Mouse (Mus musculus): ENCODE results near the gene Zfhx3.
A peak's percentile ranks its signal among the peaks of the same experiment; 100 is the strongest.

Gene Zfhx3

DNA sequence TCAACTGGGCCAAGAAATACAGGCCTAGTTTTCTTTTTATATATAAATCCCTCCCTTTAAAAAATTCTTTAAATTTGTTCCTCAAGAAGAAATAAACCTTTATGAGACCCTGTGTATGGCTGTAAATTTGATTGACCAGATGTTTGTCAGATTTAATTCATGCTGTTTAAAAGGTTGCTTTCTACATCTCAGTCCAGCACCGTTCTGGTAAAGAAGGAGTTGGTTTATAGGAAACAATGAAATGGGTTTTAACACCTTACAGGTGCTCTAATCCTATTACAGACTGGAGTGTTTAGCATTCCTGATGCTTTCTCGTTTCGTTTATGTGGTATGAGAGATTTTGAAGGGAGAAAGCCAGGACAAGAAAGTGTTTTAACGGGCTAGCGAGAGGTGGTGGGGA, 147.2 kb downstream of the Zfhx3 start:
- no peak for DNase-seq (ENCODE audit: low read depth, low spot score)

- no peak for DNase-seq (ENCODE audit: low read depth, low spot score)
Observed at GRCm38 (mm10) chr8:108098598-108098997, 156.2 kb downstream of the Zfhx3 start.

DNA sequence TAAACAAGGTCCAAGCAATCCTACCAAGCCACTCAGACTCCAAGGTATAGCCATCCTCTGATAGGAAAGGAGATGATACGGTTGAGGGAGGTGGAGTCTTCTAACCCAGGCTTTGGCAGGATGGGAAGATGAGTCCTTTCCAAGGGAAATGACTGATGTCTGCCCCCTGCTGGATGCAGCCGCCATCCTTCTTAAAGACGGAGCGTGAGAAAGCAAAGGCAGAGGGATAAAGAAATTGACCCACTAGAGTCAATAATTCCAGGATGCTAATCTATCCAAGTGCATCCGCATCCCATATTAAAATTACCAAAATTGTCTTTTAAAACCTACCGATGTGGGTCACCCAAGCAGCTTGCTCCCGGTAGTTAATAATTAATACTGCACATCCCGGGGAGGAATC, 158.7 kb downstream of the Zfhx3 start:
- peak; percentile 67 for DNase-seq (ENCODE audit: low read depth, low spot score)

GRCm38 (mm10) chr8:108101978-108102865, 159.8 kb downstream of the Zfhx3 start:
- DNase-seq (ENCODE audit: low read depth, low spot score) = no peak

- DNase-seq (ENCODE audit: low read depth, low spot score) = no peak
Observed at GRCm38 (mm10) chr8:108104471-108105098, 162.1 kb downstream of the Zfhx3 start.

- DNase-seq (ENCODE audit: low read depth, low spot score) = no peak
Observed at GRCm38 (mm10) chr8:108125053-108125452, 182.6 kb downstream of the Zfhx3 start.

DNA sequence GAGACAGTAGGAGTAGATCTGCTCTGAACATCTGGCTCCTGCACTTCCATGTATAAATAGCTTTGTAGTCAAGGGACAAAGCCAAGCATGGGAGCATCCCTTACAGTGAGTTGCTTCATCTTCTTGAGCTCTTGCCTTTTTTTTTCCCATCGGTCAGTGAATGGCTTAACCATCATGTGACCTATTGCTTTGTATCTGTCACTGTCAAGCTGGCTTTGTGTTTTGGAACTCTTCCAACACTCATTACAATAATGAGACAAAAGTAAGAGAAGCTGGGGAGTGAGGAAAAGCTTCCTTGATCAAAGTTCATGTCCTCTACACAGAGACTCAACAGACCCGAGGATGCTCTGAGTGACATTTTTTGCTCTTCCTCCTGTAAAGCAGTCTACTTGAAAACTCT, 183.0 kb downstream of the Zfhx3 start:
- DNase-seq (ENCODE audit: low read depth, low spot score) = no peak

DNA sequence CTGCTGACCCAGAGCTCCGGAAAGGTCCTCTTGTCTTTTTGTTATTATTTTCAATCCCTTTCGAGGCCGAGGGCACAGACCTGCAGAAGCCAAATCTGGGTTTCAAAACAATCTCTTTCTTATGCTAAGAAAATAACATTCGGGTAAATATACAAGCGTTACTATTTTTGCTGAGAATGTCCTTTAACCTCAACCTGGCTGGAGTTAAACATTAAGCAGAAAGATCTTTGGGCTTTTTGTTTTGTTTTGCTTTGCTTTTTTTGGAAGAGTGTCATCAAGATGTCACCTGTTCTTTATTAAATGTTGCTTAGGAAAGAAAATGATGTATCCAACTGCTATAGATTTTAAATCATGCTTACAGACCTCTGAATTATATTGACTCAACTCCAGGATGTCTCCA, 204.1 kb downstream of the Zfhx3 start:
- no peak for DNase-seq (ENCODE audit: low read depth, low spot score)

DNA sequence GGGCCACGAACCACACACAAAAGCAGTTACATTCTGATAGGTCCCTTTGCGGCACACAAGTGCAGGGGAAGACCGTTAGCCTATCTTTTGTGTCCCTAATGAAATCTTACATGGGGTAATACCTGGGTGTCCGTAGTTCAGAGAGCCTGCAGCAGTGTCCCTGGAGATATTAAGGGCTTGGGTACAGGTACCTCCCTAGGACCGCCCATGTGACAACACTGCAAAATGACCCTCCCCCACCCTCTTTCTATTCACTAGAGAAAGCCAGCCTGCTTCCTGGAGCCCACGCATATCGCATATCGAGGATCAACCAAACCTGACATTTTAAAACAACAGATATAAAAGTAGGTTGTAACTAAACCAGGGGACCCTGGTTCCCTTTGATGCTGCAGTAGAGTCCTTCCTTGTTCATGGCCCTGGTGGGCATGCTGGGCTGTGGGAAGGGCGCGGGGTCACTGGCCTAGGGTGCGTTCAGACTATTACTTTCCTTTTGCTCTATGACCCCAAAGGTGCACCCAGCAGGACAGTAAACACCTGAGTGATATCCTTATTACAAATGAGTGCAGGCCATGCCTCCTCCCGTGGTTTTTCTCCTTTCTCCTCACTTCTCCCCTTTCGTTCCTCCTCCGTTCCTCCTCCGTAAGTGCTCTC, 206.3 kb downstream of the Zfhx3 start:
- DNase-seq (ENCODE audit: low read depth, low spot score) = no peak

DNA sequence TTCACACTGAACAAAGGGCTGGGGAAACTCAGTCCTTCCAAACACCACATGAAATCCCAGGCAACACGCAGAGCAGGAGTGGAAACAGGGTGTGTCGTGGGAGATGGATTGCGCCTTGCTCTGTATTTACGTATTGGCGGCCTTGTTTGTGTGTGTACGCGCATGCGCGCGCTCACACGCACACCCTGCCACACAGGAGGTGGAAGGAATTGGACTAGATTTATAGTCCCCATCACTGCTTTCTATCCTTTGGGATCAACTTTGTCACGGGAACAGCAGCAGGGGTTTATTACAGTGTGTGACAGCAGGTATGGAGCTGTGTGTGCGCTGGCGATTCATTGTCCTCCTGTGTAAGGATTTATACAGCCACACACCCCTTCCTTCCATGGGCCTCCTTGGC, 228.4 kb downstream of the Zfhx3 start:
- no peak for DNase-seq (ENCODE audit: low read depth, low spot score)

- DNase-seq (ENCODE audit: low read depth, low spot score) = no peak
Observed at GRCm38 (mm10) chr8:108183296-108183695, 240.9 kb downstream of the Zfhx3 start.

DNA sequence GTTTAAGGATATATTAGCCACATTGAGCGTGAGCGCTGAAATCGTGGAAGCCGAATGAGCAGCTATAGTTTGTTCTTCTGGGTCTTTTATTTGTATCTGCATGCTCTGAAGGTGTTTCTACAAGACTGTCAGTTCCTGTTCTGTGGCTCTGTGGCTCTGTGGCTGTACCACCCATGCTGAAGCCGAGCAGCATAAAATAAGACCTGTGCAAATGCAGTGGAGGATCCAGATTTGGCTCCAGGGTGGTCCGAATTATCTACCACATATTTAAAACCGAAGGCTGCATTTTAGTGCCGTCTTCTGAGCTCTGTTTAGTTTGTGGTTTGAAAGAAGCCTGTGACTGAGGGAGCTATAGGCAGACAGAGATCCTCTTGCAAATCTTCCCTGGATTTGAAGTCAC, 241.5 kb downstream of the Zfhx3 start:
- DNase-seq (ENCODE audit: low read depth, low spot score) = no peak

- peak; percentile 42 for DNase-seq (ENCODE audit: low read depth, low spot score)
Observed at GRCm38 (mm10) chr8:108186289-108186688, 243.8 kb downstream of the Zfhx3 start.

DNA sequence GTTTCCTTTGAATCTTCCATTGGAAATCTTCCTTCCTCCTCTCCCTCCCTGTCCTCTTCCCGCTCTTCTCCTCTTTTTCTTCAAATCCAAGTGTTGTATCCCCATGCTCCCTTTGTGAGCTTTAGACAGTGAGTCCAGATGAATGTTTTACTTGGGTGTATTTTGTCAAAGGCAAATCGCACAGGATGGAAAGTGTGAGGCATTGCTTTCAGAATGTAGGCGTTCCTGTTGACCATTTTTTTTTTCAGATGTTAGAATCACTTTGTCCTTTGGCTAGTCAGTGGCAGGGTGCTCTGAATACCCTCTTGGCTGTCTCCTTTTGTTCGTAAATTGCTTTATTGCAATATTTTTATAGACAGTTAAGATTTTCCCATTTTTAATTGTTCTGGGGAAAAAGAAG, 245.6 kb downstream of the Zfhx3 start:
- DNase-seq (ENCODE audit: low read depth, low spot score) = no peak

DNA sequence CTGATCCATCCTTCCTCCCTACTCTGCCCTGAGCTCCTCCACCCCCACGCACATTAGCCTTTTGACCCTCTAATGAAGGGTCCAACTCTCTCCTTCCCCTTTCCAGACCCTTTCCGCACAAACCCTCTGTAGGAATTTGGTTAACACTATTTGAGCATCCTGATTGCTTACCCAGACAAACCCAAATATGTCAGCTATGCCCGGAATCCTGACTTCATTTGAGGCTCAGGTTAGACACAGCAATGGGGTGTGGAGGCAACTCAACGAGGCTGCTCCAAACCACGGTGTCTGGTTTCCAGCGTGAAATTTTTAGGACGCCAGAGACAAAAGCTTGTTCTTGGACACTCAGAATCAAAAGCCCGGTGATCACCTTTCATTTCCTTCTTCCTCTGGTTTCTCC, 252.1 kb downstream of the Zfhx3 start:
- peak; percentile 76 for DNase-seq (ENCODE audit: low read depth, low spot score)

DNA sequence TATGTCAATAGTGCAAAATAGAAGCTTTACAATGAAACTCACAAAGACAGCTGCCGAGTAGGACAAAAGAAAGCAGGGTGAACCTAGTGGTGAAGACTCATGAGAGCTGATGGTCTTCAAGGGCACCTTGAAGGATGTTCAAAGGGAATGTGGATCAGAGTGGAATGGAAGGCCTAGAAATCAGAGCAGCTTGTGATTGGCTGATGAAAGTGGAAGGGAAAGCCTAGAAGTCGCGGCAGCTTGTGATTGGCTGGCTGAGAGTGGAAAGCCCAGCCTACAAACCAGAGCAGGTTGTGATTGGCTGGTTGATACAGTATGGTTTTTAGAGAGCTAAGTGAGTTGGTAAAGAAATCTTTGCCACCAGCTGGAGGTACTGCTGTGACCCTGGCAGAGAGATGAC, 272.6 kb downstream of the Zfhx3 start:
- peak; percentile 41 for DNase-seq (ENCODE audit: low read depth, low spot score)

GRCm38 (mm10) chr8:108218171-108218840, 275.9 kb downstream of the Zfhx3 start:
- DNase-seq (ENCODE audit: low read depth, low spot score) = no peak

DNA sequence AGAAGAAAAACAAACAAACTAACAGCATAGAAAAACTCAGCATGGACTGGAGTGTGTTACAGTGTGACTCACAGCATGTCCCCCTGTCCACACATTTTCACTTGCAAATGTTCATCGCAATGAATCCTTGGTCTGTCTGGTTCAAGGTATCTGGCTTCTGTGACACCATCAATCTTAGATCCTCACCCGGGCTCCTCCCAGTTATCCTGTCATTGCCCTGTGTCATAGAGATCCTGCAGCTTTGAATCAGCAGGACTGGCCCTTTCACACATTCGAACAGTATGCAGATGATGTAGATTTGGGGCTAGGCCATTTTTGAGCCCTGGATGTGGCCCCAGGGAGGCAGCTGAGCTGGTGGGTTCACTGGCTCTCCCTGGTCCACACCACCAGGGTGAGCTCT, 278.1 kb downstream of the Zfhx3 start:
- no peak for DNase-seq (ENCODE audit: low read depth, low spot score)

DNA sequence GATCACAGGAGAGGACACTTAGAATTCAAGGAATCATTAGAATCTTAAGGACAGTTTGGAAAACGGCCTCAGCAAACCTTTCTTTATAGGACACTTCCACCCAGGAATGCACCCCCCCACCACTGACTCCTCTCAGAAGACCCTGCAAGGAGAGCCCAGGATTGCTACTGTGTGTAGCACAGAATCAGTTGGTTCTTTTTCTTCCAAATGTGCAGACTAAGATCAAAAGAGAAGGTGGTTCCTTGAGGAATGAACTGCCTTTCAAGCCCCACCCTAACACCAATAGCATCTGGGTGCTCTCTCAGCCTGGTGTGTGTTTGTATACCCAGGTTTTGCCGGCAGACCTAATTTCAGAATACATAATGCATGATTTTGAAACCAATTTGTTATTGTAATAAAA, 279.6 kb downstream of the Zfhx3 start:
- peak; percentile 67 for DNase-seq (ENCODE audit: low read depth, low spot score)

DNA sequence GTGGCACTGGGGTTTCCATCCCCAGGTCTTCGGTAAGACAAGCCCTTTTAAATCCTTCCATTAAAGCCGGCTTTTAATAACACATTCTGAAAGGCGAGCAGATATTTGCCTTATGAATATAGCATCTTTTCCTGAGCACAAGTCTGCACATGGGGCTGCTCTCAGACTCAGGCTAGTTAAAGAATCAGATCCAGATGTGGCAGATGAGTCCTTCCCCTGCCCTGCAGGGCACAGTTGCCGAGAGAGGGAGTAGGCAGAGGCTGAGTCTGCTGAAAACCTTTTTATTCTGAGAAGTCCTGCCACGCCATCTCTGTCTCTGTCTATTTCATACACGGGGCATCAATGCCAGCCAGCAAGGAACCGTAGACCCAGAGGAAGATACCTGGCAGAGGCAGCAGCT, 289.9 kb downstream of the Zfhx3 start:
- DNase-seq (ENCODE audit: low read depth, low spot score) = no peak

DNA sequence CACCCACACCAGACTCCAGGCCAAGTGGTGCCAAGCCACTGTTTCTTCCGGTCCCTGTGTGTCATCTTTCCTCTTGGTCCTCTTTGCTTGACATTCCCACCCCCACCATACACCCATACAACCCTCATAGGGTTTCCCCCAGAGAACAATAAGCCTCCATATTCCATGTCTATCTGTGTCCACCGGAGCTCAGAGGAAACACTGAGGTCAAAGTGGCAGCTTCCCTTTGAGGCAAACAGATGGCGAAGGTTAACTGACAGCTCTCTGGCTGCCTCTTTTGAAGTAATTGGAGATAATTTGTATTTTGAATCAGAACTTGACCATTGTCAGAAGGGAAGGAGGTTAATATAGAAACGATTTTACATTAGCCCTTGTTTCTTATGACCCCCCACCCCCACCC, 292.0 kb downstream of the Zfhx3 start:
- no peak for DNase-seq (ENCODE audit: low read depth, low spot score)

DNA sequence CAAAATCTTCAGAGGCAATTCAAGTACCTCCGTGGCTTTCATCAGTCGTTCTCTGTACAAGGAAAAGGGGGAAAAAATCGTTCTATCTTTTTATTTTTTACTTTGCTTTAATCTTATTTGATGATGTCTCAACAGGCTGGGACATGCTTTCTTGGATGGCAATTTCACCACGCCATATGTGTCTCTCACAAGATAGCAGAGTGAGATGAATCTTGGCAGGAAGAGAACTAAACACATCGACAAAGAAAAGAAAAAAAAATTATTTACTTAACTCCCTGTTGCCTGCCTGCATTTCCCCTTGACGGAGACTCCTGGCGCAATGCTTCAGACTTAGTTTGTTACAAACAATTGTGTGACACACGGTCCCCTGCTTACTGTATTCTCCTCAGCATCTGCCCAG, 294.3 kb downstream of the Zfhx3 start:
- DNase-seq (ENCODE audit: low read depth, low spot score) = no peak

Measured in ES-CJ7 (cell line).